Mouse (Mus musculus): ENCODE measurements around the gene Gm1043. TPM values are rescaled to one million over a fixed set of nuclear protein-coding genes. Genes with fewer than 3 reads are reported as not detected.

Gm1043 gene
- polyA plus RNA-seq, 1 experiment from 2014 or later: 0.07 TPM

GRCm38 (mm10) chr5:37094941-37095340, 9.8 kb downstream of the Gm1043 start:
- Histone ChIP-seq H3K9ac (ENCODE audit: low read length) (no peak overlapping the region), H3K9me3 (ENCODE audit: control insufficient read depth, low read length) (no peaks in the 10 kb centered on the region), H3K36me3 (ENCODE audit: control insufficient read depth, insufficient read depth, low read length) (no peaks in the 10 kb centered on the region), H3K27me3 (ENCODE audit: control insufficient read depth, insufficient read depth, low read length) (peaks cover 23% of the 10 kb centered on the region), H3K27ac (ENCODE audit: low read depth, low read length) (no peak overlapping the region), H3K4me3 (ENCODE audit: low read depth, low read length) (no peak overlapping the region), H3K4me2 (ENCODE audit: low read depth, low read length, severe bottlenecking) (no peak overlapping the region), H3K4me1 (replicated peaks; ENCODE audit: control insufficient read depth, insufficient read depth, low read length) (no peaks in the 10 kb centered on the region; the same call in 1 of the 2 replicates)
- ATAC-seq (replicated peaks; ENCODE audit: low FRiP score): no peak
- 89% methylated on average over 5 of the region's 5 CpGs for WGBS
- no peak for DNase-seq (ENCODE audit: low spot score)

- no peak overlapping the region for H3K9ac ChIP-seq (ENCODE audit: low read length)
- H3K36me3 ChIP-seq (ENCODE audit: control insufficient read depth, insufficient read depth, low read length): no peaks in the 10 kb centered on the region
- 66% methylated on average over 6 of the region's 6 CpGs for WGBS
- no peak overlapping the region for H3K4me3 ChIP-seq (ENCODE audit: low read depth, low read length)
- no peaks in the 10 kb centered on the region; the same call in 1 of the 2 replicates for H3K27me3 ChIP-seq (ENCODE audit: control insufficient read depth, insufficient read depth, low read length)
- no peaks in the 10 kb centered on the region for H3K4me1 ChIP-seq (replicated peaks; ENCODE audit: control insufficient read depth, insufficient read depth, low read length)
- H3K9me3 ChIP-seq (ENCODE audit: control insufficient read depth, low read length): no peaks in the 10 kb centered on the region
- ATAC-seq (replicated peaks; ENCODE audit: low FRiP score) (no peak), DNase-seq (ENCODE audit: low spot score) (no peak)
- H3K27ac ChIP-seq (ENCODE audit: low read depth, low read length): no peak overlapping the region
- no peak overlapping the region for H3K4me2 ChIP-seq (ENCODE audit: low read depth, low read length, severe bottlenecking)
These were observed 12.4 kb downstream of the Gm1043 start for GRCm38 (mm10) chr5:37097591-37097990.

- 72% methylated on average over 5 of the region's 5 CpGs for WGBS
These were observed 15.6 kb downstream of the Gm1043 start for GRCm38 (mm10) chr5:37100813-37101212.

DNA sequence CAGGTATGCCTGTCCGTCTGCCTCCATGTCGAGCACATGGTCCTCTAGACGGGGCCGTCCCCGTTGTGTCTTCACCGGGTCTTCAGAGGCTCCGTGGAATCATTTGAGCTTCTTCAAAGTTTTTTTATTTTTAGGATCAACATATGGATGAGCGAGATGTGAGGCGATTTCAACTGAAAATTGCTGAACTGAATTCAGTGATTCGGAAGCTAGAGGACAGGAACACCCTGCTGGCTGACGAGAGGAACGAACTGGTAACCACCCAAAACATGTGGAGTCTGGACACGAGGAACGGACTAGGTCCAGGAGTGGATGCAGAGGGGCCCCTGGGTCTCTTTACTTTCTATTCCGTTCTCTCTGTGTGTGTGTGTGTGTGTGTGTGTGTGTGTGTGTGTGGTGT, 16.5 kb downstream of the Gm1043 start:
- no peaks in the 10 kb centered on the region for H3K9me3 ChIP-seq (ENCODE audit: control insufficient read depth, low read length)
- no peak overlapping the region for H3K9ac ChIP-seq (ENCODE audit: low read length)
- no peaks in the 10 kb centered on the region for H3K4me1 ChIP-seq (replicated peaks; ENCODE audit: control insufficient read depth, insufficient read depth, low read length)
- WGBS: 81% methylated on average over 15 of the region's 15 CpGs
- no peak for DNase-seq (ENCODE audit: low spot score)
- H3K27ac ChIP-seq (ENCODE audit: low read depth, low read length): no peak overlapping the region
- H3K4me3 ChIP-seq (ENCODE audit: low read depth, low read length): no peak overlapping the region
- no peaks in the 10 kb centered on the region for H3K27me3 ChIP-seq (ENCODE audit: control insufficient read depth, insufficient read depth, low read length)
- no peaks in the 10 kb centered on the region for H3K36me3 ChIP-seq (ENCODE audit: control insufficient read depth, insufficient read depth, low read length)
- no peak for ATAC-seq (replicated peaks; ENCODE audit: low FRiP score)
- H3K4me2 ChIP-seq (ENCODE audit: low read depth, low read length, severe bottlenecking): no peak overlapping the region

More at GRCm38 (mm10) chr5:37100813-37101212, 15.6 kb downstream of the Gm1043 start:
- H3K27ac ChIP-seq (ENCODE audit: low read depth, low read length): no peak overlapping the region
- H3K4me3 ChIP-seq (ENCODE audit: low read depth, low read length): no peak overlapping the region
- no peaks in the 10 kb centered on the region for H3K36me3 ChIP-seq (ENCODE audit: control insufficient read depth, insufficient read depth, low read length)
- no peaks in the 10 kb centered on the region for H3K4me1 ChIP-seq (replicated peaks; ENCODE audit: control insufficient read depth, insufficient read depth, low read length)
- DNase-seq (ENCODE audit: low spot score) (no peak), ATAC-seq (replicated peaks; ENCODE audit: low FRiP score) (no peak)
- no peaks in the 10 kb centered on the region for H3K27me3 ChIP-seq (ENCODE audit: control insufficient read depth, insufficient read depth, low read length)
- H3K9me3 ChIP-seq (ENCODE audit: control insufficient read depth, low read length): no peaks in the 10 kb centered on the region
- H3K4me2 ChIP-seq (ENCODE audit: low read depth, low read length, severe bottlenecking): no peak overlapping the region
- no peak overlapping the region for H3K9ac ChIP-seq (ENCODE audit: low read length)

DNA sequence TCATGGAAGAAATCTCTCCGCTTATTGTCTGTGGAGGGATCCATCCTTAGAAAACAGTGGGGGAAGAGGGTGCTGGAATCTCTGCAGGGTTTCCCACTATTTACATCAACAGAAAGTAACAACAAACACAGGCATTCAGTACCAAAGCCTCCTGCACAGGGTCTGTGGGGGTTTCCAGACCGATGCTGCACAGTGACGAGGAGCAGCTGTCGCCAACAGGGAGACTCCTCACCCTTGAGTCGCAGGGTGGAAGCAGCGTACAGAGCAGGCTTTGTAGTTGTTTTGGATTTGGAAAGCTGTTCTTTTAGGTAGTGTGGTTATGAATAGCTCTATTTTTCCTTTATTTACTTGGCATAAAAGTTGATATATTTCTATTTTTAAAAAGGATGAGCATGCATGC, 16.9 kb downstream of the Gm1043 start:
- H3K4me1 ChIP-seq (replicated peaks; ENCODE audit: control insufficient read depth, insufficient read depth, low read length): no peaks in the 10 kb centered on the region
- no peak overlapping the region for H3K27ac ChIP-seq (ENCODE audit: low read depth, low read length)
- H3K4me2 ChIP-seq (ENCODE audit: low read depth, low read length, severe bottlenecking): no peak overlapping the region
- no peaks in the 10 kb centered on the region for H3K36me3 ChIP-seq (ENCODE audit: control insufficient read depth, insufficient read depth, low read length)
- no peak overlapping the region for H3K9ac ChIP-seq (ENCODE audit: low read length)
- ATAC-seq (replicated peaks; ENCODE audit: low FRiP score) (no peak), DNase-seq (ENCODE audit: low spot score) (no peak)
- H3K27me3 ChIP-seq (ENCODE audit: control insufficient read depth, insufficient read depth, low read length): no peaks in the 10 kb centered on the region
- H3K9me3 ChIP-seq (ENCODE audit: control insufficient read depth, low read length): no peaks in the 10 kb centered on the region
- 70% methylated on average over 6 of the region's 6 CpGs for WGBS
- H3K4me3 ChIP-seq (ENCODE audit: low read depth, low read length): no peak overlapping the region

DNA sequence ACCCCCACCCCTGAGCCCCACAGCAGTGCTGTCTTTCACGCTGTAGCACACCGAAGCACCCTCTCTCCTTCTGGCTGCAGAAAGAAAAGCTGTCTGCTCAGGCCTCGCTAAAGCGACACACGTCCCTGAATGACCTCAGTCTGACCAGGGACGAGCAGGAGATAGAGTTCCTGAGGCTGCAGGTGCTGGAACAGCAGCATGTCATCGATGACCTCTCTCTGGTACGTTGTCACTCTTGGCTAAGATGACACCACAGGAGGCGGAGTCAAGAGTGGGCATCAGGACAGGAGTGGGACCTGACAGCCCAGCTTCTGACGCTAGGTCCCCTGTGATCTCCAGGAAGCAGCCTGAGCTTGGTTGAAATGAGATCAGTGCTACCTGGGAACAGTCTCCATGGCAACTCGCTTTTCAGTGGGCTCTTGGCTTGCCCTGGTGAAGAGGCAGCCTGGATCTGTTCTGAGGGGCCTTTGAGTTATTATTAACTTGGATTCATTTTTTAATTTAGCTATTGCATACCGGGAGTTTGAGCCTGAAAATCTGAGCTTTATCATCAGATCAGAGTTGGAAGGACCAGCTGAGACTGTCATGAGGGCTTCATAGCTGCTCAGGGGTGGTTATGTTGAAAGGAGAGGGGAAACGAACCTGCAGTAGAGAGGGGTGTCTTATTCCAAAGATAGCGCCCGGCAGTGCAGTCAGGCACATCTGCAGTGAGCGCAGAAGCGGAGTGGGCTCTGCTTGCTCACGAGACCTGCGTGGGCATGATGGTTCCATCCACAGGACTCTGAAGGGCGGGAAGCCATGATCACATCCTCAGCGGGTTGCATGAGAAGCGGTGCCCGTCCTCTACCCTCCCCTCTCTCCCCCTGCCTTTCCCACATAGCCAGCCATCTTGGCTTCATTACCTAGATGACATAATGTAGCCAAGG, 20.6 kb downstream of the Gm1043 start:
- no peak overlapping the region for H3K9ac ChIP-seq (ENCODE audit: low read length)
- no peaks in the 10 kb centered on the region for H3K9me3 ChIP-seq (ENCODE audit: control insufficient read depth, low read length)
- H3K27ac ChIP-seq (ENCODE audit: low read depth, low read length): no peak overlapping the region
- ATAC-seq (replicated peaks; ENCODE audit: low FRiP score) (no peak), DNase-seq (ENCODE audit: low spot score) (no peak)
- 87% methylated on average over 23 of the region's 23 CpGs for WGBS
- H3K36me3 ChIP-seq (ENCODE audit: control insufficient read depth, insufficient read depth, low read length): no peaks in the 10 kb centered on the region
- no peak overlapping the region for H3K4me3 ChIP-seq (ENCODE audit: low read depth, low read length)
- H3K4me2 ChIP-seq (ENCODE audit: low read depth, low read length, severe bottlenecking): no peak overlapping the region
- H3K4me1 ChIP-seq (replicated peaks; ENCODE audit: control insufficient read depth, insufficient read depth, low read length): no peaks in the 10 kb centered on the region
- H3K27me3 ChIP-seq (ENCODE audit: control insufficient read depth, insufficient read depth, low read length): no peaks in the 10 kb centered on the region

DNA sequence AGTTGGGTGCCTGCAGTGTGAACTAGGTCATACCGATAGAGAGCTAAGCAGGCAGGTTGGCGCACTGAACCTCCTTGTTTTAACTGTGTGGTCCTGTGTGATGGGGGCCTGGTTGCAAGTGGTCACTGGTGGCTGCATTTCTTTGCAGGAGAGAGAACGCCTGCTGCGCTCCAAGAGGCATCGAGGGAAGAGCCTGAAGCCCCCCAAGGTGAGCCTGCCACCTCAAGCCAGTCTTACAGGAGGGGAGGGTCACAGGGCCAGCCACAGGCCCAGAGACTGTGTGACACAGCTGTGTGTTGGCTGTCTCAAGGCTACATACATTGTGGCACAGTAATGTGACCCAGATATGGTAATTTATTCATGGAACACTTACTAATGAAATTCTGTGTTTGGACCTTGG, 21.9 kb downstream of the Gm1043 start:
- no peak for DNase-seq (ENCODE audit: low spot score)
- Histone ChIP-seq H3K4me3 (ENCODE audit: low read depth, low read length) (no peak overlapping the region), H3K4me2 (ENCODE audit: low read depth, low read length, severe bottlenecking) (no peak overlapping the region), H3K36me3 (ENCODE audit: control insufficient read depth, insufficient read depth, low read length) (no peaks in the 10 kb centered on the region), H3K4me1 (replicated peaks; ENCODE audit: control insufficient read depth, insufficient read depth, low read length) (no peaks in the 10 kb centered on the region), H3K27ac (ENCODE audit: low read depth, low read length) (no peak overlapping the region), H3K9me3 (ENCODE audit: control insufficient read depth, low read length) (no peaks in the 10 kb centered on the region), H3K9ac (ENCODE audit: low read length) (no peak overlapping the region), H3K27me3 (ENCODE audit: control insufficient read depth, insufficient read depth, low read length) (no peaks in the 10 kb centered on the region)
- no peak for ATAC-seq (replicated peaks; ENCODE audit: low FRiP score)
- WGBS: 84% methylated on average over 5 of the region's 5 CpGs

GRCm38 (mm10) chr5:37107611-37108010, 22.4 kb downstream of the Gm1043 start:
- Histone ChIP-seq H3K4me2 (ENCODE audit: low read depth, low read length, severe bottlenecking) (no peak overlapping the region), H3K27me3 (ENCODE audit: control insufficient read depth, insufficient read depth, low read length) (no peaks in the 10 kb centered on the region), H3K4me1 (replicated peaks; ENCODE audit: control insufficient read depth, insufficient read depth, low read length) (no peaks in the 10 kb centered on the region), H3K27ac (ENCODE audit: low read depth, low read length) (no peak overlapping the region), H3K9me3 (ENCODE audit: control insufficient read depth, low read length) (no peaks in the 10 kb centered on the region), H3K4me3 (ENCODE audit: low read depth, low read length) (no peak overlapping the region), H3K36me3 (ENCODE audit: control insufficient read depth, insufficient read depth, low read length) (no peaks in the 10 kb centered on the region), H3K9ac (ENCODE audit: low read length) (no peak overlapping the region)
- 89% methylated on average over 6 of the region's 6 CpGs for WGBS
- ATAC-seq (replicated peaks; ENCODE audit: low FRiP score) (no peak), DNase-seq (ENCODE audit: low spot score) (no peak)
